Mouse (Mus musculus): ENCODE results near the gene Tesc.
A peak's percentile ranks its signal among the peaks of the same experiment; 100 is the strongest.

Gene Tesc

GRCm38 (mm10) chr5:118043761-118044160, 16.2 kb downstream of the Tesc start:
- peak; percentile 56 for DNase-seq (ENCODE audit: low read depth, low spot score)

- no peak for DNase-seq (ENCODE audit: low read depth, low spot score)
Measured at GRCm38 (mm10) chr5:118044907-118045306, 17.4 kb downstream of the Tesc start.

- no peak for DNase-seq (ENCODE audit: low read depth, low spot score)
Measured at GRCm38 (mm10) chr5:118045385-118045784, 17.8 kb downstream of the Tesc start.

DNA sequence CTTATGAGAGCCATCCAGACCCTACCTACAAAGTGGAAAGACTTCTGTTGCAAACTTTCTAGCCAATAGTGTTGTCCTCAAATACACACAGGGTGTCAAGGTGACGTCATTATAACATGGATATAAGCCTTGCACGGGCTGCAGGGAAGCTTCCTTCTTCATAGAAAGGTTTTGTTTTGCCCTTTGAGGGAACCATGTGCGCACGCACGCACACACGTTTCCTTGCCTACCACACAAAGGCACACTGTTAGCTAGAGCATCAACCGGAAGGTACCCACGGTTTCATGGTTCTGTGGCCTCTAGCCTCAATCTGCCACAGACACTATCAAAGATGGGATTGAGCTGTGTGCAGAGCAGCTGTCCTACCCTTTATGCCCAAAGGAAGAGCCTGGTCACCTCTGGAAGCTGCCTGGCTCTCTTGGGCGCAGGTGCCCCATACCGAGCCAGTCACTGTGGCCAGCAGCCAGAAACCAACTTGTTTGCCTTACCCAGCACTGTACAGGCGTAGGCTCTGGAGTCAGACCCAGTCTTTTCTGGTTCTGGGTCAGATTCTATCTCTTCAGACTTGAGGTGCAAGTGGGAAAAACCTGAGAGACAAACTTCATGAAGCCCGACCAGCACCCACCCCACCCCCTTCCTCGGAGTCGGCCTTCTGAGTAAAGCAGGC, 19.7 kb downstream of the Tesc start:
- DNase-seq (ENCODE audit: low read depth, low spot score): no peak

- no peak for DNase-seq (ENCODE audit: low read depth, low spot score)
Measured at GRCm38 (mm10) chr5:118048412-118048811, 20.9 kb downstream of the Tesc start.

- no peak for DNase-seq (ENCODE audit: low read depth, low spot score)
Measured at GRCm38 (mm10) chr5:118048928-118049327, 21.4 kb downstream of the Tesc start.

DNA sequence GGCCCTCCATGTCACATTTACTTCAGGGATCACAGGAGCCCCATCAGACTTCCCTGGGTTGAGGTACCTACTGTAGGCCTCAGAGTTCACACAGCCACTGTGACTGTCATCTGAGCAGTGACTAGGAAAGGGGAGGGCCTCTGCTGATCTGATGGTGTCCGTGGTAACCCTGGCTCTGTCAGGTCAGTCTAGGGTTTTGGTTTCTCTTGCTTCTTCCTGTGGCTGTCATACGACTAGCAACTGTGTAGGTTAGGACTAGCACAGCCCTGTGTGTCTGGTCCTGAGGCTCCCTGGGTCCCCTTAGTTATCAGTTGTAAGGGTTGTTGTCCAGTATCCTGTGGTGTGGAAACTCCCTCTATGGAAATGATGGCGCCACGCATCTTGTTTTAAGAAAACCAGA, 23.2 kb downstream of the Tesc start:
- DNase-seq (ENCODE audit: low read depth, low spot score): no peak

DNA sequence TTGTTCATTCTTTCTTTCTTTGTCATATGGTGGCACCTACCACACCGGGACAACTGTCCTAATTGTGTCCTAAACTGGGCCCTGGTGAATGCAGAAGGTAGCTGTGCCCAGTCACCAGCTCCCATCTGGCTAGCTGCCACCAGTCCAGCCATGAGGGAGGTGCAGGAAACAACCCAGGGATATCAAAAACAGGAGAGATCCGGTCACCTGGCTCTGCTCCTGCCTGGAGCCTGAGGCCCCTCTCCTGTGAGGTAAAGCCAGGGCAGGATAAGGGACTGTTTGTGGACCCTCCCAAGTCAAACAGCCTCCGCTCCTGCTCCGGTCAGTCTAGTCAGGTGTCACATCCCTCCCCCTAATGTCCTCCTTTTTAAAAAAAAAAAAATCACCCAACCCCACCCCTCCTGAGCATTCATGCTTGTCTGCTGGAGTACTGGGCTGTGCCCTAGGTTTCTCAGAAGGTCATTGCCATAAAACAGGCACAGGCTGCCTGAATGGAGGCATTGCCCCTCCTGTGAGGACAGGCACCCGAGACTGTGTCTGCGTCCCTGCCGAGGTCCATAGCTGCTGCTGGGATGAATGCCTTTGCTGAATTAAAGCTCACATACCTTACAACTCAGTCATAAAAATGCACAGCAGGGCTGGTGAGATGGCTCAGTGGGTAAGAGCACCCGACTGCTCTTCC, 24.6 kb downstream of the Tesc start:
- no peak for DNase-seq (ENCODE audit: low read depth, low spot score)

DNA sequence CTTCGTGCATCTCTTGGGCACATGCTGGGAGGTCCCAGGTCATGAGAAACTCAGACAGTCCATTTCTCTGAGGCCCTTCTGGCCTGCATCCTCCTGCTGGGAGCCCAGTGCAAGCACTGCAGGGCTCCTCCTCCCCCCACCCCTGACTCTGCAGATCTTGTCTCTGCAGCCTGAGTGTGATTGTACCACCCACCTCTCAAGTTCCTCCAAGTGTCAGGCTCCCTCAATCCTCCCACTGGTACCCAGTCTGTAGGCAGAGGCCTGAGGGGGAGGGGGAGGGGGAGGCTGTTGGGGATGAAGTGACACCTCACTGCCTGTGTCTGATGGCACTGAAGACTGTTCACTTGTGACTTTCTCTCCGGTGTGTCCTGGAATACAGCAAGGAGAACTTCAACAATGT, 25.7 kb downstream of the Tesc start:
- DNase-seq (ENCODE audit: low read depth, low spot score): no peak

DNA sequence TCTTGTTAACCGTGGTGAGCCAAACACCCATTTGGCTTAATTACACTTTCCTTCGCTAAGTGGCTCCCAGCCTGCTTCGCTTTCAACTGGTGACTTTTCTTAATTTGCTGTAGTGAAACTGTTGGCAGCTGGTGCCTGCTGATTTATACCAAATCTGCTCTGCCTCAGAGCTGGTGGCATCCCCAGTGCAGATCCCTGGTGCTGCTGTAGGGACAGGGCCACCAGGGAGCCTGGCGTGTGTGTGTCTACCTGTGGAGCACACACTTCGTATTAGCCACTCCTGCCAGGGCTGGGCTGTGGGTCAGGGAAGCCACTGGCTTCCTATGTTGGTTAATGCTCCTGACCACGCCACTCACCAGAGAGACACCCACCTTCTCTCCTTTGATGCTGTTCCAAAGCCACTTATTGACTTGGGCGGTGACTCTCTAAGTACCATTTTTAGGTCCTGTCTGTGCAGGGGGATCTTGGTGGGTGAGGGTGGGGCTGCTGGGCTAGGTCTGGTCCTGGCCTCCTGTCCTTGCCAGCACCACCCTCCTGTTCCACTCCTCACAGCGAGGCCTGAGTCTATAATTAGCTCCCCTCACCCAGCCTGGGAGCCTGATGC, 30.1 kb downstream of the Tesc start:
- no peak for DNase-seq (ENCODE audit: low read depth, low spot score)

DNA sequence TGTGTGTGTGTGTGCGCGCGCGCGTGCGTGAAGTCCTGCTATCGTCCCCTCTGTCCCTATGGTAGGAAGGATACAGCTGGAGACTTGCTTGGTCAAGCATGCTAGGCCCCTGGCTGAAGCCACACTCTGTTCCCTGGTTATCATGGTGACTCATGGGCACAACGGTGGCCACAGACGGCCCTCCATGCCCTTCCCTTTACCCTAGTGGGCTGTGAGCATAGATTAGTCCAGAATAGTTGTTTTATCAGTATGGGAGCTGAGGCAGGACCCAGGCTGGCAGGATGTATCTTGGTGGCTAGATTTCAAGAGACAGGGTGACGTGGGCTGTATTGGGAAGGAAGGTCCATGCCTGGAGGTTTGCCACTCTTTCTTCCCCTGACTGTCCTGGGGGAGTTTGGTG, 31.3 kb downstream of the Tesc start:
- DNase-seq (ENCODE audit: low read depth, low spot score): no peak

GRCm38 (mm10) chr5:118059646-118060045, 32.1 kb downstream of the Tesc start:
- no peak for DNase-seq (ENCODE audit: low read depth, low spot score)

GRCm38 (mm10) chr5:118061391-118061790, 33.8 kb downstream of the Tesc start:
- DNase-seq (ENCODE audit: low read depth, low spot score): no peak

GRCm38 (mm10) chr5:118063181-118063621, 35.7 kb downstream of the Tesc start:
- no peak for DNase-seq (ENCODE audit: low read depth, low spot score)

- DNase-seq (ENCODE audit: low read depth, low spot score): no peak
Measured at GRCm38 (mm10) chr5:118064284-118064901, 36.9 kb downstream of the Tesc start.

GRCm38 (mm10) chr5:118065516-118066255, 38.1 kb downstream of the Tesc start:
- no peak for DNase-seq (ENCODE audit: low read depth, low spot score)

DNA sequence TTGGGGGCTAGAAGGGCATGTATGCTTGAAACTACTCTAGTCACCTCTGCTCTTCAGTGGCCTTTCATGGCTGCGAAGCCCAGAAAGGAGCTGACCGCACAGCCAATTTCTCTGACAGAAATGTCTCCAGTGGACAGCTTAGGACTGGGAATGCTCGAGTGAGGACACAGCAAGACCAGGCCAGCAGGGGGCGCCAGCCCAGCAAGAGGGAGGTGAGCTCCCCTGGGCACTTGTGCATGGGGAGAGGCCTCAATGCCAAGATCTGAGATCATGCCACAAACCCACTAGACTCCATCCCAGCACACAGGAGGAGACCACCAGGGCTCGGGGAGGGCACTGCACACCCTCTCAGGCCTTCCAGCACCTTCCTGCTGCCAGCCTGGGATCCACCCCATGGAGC, 39.3 kb downstream of the Tesc start:
- DNase-seq (ENCODE audit: low read depth, low spot score): peak; percentile 78

- peak; percentile 41 for DNase-seq (ENCODE audit: low read depth, low spot score)
Measured at GRCm38 (mm10) chr5:118067572-118067971, 40.0 kb downstream of the Tesc start.

- DNase-seq (ENCODE audit: low read depth, low spot score): no peak
Measured at GRCm38 (mm10) chr5:118067984-118068494, 40.5 kb downstream of the Tesc start.

DNA sequence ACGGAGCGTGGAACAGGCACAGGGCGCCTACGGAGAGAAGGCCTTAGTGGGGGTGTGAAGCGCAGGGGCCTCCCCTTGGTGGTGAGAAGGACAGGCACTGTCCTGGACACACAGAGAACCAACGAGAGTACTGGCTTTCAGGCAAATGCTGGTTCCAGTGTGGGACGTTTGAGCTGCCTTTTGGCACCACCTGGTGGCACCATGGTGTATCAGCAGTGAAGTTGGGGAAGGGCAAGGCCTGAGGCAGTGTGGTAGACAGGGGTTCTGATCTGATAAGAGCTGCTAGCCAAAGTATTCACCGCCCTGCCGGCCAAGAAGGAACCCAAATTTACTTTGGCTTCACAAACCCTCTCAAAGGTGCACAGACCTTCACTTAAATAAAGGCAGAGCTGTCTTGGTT, 41.8 kb downstream of the Tesc start:
- DNase-seq (ENCODE audit: low read depth, low spot score): peak; percentile 78

DNA sequence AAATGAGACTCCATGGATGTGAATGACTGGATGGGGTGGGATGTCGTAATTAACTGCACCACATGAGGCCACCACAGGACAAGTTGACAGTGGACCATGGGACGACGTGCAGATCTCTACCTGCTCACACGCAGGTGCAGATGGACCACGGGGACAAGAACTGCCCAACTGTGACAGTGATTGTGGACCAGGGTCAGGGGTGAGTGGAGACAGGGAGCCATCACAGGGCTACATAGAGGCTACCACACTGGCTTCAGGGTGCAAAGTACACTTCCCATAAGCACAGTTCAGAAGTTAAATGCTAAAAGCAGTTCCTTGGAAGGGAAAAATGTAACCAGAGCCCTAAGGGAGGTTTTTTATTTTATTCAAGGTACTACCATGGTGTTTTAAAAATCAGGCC, 44.2 kb downstream of the Tesc start:
- no peak for DNase-seq (ENCODE audit: low read depth, low spot score)

All from ZHBTc4 (cell line).